Mouse (Mus musculus) small intestine, adult 2 months (tissue): ENCODE data around the gene Kazald1. TPM values are rescaled to one million over a fixed set of nuclear protein-coding genes. Genes with fewer than 3 reads are reported as not detected.
A peak's percentile ranks its signal among the peaks of the same experiment; 100 is the strongest.

Source experiments
- H3K27ac ChIP-seq: fragments of 200-500 bp; 2 replicates; pipeline ENCODE4 v1.5.1; 2012; ENCODE audit warnings: low read depth, low read length, control low read depth, inconsistent platforms; ENCODE audit not compliant: insufficient read depth
- H3K27me3 ChIP-seq: fragments of 200-500 bp; 2 replicates; pipeline ENCODE4 v1.6.1; 2012; ENCODE audit warnings: mild to moderate bottlenecking, moderate library complexity, low read length, inconsistent platforms; ENCODE audit not compliant: control insufficient read depth, insufficient read depth
- H3K36me3 ChIP-seq: fragments of 200-500 bp; 2 replicates; pipeline ENCODE4 v1.6.1; 2012; ENCODE audit warnings: mild to moderate bottlenecking, low read length, control low read depth, inconsistent platforms; ENCODE audit not compliant: control insufficient read depth, insufficient read depth
- H3K4me1 ChIP-seq: fragments of 200-500 bp; 2 replicates; pipeline ENCODE4 v1.6.1; 2012; ENCODE audit warnings: low read length, inconsistent platforms, mixed read lengths; ENCODE audit not compliant: control insufficient read depth, insufficient read depth, insufficient read length
- H3K4me3 ChIP-seq: fragments of 200-500 bp; 2 replicates; pipeline ENCODE4 v1.5.1; 2012; ENCODE audit warnings: low read depth, mild to moderate bottlenecking, control low read depth, inconsistent platforms, low read length, moderate library complexity
- CTCF ChIP-seq: fragments of 200-500 bp; IDR thresholded peaks from 2 replicates; pipeline ENCODE4 v1.5.1; 2012; ENCODE audit warnings: low read depth, mild to moderate bottlenecking, control low read depth, inconsistent platforms, low read length, moderate library complexity, mixed read lengths; ENCODE audit not compliant: insufficient replicate concordance, insufficient read length; ENCODE audit errors: extremely low read depth
- POLR2A ChIP-seq: fragments of 200-500 bp; IDR thresholded peaks from 2 replicates; pipeline ENCODE4 v1.6.1; 2012; ENCODE audit warnings: low read depth, mild to moderate bottlenecking, control low read depth, inconsistent platforms, low read length, moderate library complexity
- WGBS: fragments of 180-500 bp; shearing (Covaris S2); methylation state at CpG from one replicate; pipeline ENCODE4 v1.1.7; 2018; 5-methylcytosine and 5-hydroxymethylcytosine counted together
- polyA plus RNA-seq: library from polyadenylated mRNA; depleted of rRNA; stranded (reverse); fragments of >200 nt; gene quantifications from 2 replicates; pipeline ENCODE4 v1.2.3, GENCODE M21; 2012

Kazald1 gene
- polyA plus RNA-seq, 1 experiment: 2.2 TPM

DNA sequence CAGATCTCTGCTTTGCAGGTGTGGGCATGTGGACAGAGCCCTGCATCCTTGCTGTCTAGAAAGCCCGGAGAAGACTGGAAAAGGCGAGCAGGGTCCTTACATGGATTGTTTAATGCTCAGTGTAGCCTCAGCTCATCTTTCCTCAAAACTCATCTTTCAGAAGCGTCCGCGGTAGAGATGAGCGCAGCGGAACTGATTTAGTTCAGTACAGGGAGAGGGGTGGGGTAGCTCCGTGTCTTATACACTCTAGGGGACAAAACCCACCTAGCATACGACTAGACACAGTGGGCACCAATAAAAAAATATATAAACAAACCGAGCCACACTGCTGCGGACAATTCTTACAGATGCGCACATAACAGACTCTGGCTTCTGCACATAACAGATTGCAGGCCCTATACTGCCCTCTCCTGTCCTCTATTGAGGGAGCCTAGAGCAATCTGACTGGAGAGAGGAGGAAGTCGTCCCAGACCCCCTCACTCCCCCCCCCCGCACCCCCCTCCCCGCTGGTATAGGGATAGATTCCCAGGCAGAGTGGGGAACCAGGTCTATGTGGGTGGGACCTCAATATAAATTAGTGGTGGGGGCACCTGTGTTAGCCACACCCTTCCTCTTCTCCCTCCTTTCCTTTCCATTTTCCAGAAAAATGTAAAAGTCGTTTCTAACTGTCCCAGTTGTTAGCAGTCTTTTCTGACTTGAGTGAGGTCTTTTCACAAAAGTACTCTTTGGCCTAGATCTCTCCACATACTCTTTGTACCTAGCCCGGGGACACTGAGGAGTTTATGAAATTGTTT lies 4.1 kb downstream of the Kazald1 start:
- peaks cover 38% of the 10 kb centered on the region for H3K27me3 ChIP-seq
- H3K4me1 ChIP-seq: peaks cover 12% of the 10 kb centered on the region
- H3K4me3 ChIP-seq: peak overlapping the region; percentile 43; the same call in 1 of the 2 replicates
- H3K36me3 ChIP-seq: no peaks in the 10 kb centered on the region
- H3K27ac ChIP-seq: no peak overlapping the region
- TF ChIP-seq POLR2A (no peak), CTCF (peak; percentile 17; the same call in 1 of the 2 replicates)
- WGBS: 16% methylated on average over 17 of the region's 17 CpGs

DNA sequence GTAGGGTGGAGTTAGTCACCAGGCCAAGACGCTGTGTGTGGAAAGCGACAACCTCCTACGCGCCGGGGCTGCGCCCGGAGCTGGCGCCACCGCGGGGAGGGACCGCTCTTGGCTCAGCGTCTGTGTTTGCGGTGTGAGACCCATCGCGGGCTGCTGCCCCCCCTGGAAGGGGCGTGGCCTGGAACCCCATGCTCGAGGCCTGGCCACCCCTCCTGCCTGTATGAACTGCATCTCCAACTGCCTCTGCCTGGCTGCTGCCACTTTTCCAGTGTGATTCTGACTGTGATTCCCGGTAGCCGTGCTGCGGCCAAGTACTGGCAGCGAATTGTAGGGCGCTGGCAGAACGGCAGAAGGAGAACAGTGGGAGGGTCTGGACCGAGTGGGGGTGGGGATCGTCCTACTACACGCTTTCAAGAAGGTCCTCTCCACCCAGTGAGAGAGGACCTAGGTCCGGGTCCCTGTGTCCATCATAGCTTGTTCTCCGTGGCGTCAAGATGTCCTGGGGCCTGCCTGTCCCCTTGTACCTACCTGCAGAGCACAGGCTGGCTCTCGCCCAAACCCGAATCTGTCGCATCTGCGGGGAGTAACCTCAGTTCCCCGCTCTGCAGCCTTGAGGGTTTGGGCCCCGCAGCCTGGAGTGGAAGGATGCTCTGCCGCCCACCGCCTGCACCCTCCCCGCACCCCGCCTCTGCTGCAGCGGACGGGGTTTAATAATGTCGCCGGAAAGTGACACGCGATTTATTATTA lies 4.9 kb downstream of the Kazald1 start:
- WGBS: under 1% methylated on average over 45 of the region's 45 CpGs
- no peak for TF ChIP-seq POLR2A
- TF ChIP-seq CTCF: no peak
- H3K4me3 ChIP-seq: peak overlapping the region; percentile 43
- H3K27me3 ChIP-seq: peaks cover 38% of the 10 kb centered on the region
- H3K27ac ChIP-seq: no peak overlapping the region
- peaks cover 12% of the 10 kb centered on the region for H3K4me1 ChIP-seq
- no peaks in the 10 kb centered on the region for H3K36me3 ChIP-seq

DNA sequence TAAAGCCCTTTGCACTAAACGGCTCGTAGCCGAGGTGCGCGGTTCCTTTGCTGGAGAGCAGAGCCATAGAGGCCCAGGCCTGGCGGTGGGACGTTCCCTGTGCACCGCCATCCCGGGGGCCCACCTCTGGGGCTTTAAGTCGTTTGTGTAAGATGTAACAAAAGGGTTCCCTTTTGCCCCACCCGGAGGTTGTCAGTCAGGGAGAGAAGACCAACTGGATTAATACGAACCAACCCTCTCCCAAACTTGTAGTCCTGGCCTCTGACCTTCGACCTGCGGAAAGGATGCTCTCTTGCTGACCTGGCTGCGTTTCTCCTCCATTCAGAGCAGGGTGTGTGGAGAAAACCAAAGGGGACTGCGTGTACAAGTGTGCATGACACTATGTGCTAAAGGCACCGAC lies 5.7 kb downstream of the Kazald1 start:
- TF ChIP-seq CTCF (no peak), POLR2A (no peak)
- Histone ChIP-seq H3K4me1 (peaks cover 11% of the 10 kb centered on the region), H3K4me3 (peak overlapping the region; percentile 43; the same call in 1 of the 2 replicates), H3K36me3 (no peaks in the 10 kb centered on the region), H3K27me3 (peaks cover 40% of the 10 kb centered on the region), H3K27ac (no peak overlapping the region)
- 2% methylated on average over 17 of the region's 17 CpGs for whole genome bisulfite sequencing

DNA sequence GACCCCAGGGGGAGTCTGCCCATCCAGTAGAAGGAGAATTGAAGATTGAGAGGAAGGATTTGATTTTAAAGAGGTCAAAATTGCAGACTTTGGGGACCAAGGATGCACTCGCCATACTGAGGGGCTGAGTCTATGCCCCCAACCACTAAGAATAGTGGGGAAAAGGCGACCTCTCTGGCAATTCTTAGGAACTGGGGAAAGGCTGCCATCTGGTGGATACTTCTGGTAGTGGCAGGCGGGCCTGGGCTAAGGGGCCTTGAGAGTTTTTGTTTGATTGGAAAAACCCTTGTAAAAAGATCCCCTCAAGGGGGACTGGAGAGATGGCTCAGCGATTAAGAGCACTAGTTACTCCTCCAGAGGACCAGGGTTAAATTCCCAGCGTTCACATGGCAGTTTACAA lies 6.2 kb downstream of the Kazald1 start:
- no peak overlapping the region for H3K4me3 ChIP-seq
- H3K27ac ChIP-seq: no peak overlapping the region
- H3K36me3 ChIP-seq: no peaks in the 10 kb centered on the region
- peaks cover 9% of the 10 kb centered on the region for H3K4me1 ChIP-seq
- WGBS: under 1% methylated on average over 5 of the region's 5 CpGs
- TF ChIP-seq CTCF: peak; percentile 99; the same call in 1 of the 2 replicates
- no peak for TF ChIP-seq POLR2A
- peaks cover 43% of the 10 kb centered on the region for H3K27me3 ChIP-seq

DNA sequence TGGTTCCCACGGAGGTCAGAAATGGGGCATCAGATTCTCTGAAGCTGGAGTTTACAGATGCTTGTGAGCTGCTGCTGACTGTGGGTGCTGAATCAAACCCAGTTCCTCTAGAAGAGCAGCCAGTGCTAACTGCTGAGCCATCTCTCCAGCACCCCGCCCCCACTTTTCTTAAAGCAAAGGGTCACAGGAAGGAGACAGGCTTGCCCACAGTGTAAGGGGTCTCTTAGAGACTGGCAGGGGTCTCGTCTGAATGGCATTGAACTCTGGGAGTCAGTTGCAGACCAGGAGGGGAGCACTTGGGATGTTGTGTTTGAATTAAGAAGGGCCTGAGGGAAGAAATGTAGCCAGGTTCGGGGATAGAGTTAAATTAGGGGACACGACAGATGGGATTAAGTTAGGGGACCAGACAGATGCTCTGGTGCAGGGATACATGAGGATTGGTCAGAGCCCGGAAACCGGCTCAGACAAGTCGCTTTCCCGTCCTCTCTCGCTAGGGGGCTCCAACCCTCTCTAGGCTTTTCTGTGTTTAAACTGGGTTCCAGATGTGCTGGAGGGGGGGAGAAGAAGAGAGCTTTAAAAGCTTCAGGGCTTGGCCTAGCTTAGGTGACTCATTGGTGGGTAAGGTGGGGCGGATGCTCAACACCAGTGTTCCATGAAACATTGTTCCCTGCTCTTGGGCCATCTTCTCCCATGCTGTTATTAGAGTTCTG lies 7.0 kb downstream of the Kazald1 start:
- H3K36me3 ChIP-seq: no peaks in the 10 kb centered on the region
- peaks cover 47% of the 10 kb centered on the region for H3K27me3 ChIP-seq
- TF ChIP-seq POLR2A (no peak), CTCF (peak; percentile 57; the same call in 1 of the 2 replicates)
- 15% methylated on average over 11 of the region's 11 CpGs for WGBS
- peaks cover 7% of the 10 kb centered on the region for H3K4me1 ChIP-seq
- H3K4me3 ChIP-seq: no peak overlapping the region
- no peak overlapping the region for H3K27ac ChIP-seq

DNA sequence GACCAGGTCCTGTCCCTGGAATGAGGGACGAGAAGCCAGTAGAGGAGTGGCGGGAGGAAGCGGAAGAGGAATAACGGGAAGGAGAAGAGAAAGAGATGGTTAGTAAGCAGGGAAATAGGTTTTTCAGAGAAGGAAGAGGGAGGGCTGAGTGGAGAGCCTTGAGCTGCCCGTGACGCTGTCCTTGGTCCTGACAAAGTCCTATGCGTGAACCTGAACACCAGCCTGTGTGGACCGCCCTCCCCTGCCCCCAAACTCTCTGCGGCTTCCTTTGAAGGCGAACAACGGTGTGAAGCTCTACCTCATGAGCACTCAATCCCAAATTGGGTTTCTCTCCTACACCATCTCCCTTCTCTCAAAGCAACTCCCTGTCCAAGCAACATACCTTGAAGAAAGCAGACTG lies 22.8 kb downstream of the Kazald1 start:
- 15% methylated on average over 11 of the region's 11 CpGs for WGBS
- H3K36me3 ChIP-seq: no peaks in the 10 kb centered on the region

More for the DNA sequence above, 22.8 kb downstream of the Kazald1 start:
- H3K4me1 ChIP-seq: peaks cover 5% of the 10 kb centered on the region; the same call in 1 of the 2 replicates
- no peak for TF ChIP-seq CTCF
- no peak for TF ChIP-seq POLR2A
- H3K27ac ChIP-seq: no peak overlapping the region
- H3K27me3 ChIP-seq: no peaks in the 10 kb centered on the region
- H3K4me3 ChIP-seq: no peak overlapping the region
